Mouse (Mus musculus) gonadal fat pad, adult 2 months (tissue): Measurements from ENCODE around the gene Hhipl1. TPM values are rescaled to one million over a fixed set of nuclear protein-coding genes. Genes with fewer than 3 reads are reported as not detected.

Experiments
- DNase-seq: peaks from one replicate; pipeline ENCODE4 v3.0.0-alpha.2; 2012; ENCODE audit warnings: low read depth
- polyA plus RNA-seq: library from polyadenylated mRNA; depleted of rRNA; stranded (reverse); fragments of >200 nt; gene quantifications from 2 replicates; pipeline ENCODE4 v1.2.3, GENCODE M21; 2012

Gene Hhipl1
- polyA plus RNA-seq, 1 experiment: 2.1 TPM

- DNase-seq: no peak
These were observed 7.2 kb downstream of the Hhipl1 start for GRCm38 (mm10) chr12:108313244-108313772.

DNA sequence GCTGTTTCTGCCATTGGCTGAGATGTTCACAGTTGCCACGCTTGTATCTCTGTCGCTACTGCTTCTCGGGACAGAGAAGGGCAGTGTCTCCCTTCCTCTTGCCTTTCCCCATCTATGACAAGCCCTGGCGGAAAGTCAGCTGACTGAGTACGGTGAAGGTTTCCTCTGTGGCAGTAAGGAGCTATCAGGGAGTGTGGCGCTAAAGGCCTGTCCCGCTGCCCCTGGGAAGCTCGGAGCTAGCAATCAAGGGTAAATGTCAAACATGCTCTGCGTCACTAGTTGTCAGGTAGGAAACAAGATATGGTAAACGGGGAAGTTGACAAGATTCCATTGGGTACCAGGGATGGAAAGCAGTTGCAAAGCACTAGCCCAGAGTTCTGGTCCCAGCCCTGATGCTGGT, 9.7 kb downstream of the Hhipl1 start:
- DNase-seq: no peak

GRCm38 (mm10) chr12:108316655-108317054, 10.6 kb downstream of the Hhipl1 start:
- no peak for DNase-seq

DNA sequence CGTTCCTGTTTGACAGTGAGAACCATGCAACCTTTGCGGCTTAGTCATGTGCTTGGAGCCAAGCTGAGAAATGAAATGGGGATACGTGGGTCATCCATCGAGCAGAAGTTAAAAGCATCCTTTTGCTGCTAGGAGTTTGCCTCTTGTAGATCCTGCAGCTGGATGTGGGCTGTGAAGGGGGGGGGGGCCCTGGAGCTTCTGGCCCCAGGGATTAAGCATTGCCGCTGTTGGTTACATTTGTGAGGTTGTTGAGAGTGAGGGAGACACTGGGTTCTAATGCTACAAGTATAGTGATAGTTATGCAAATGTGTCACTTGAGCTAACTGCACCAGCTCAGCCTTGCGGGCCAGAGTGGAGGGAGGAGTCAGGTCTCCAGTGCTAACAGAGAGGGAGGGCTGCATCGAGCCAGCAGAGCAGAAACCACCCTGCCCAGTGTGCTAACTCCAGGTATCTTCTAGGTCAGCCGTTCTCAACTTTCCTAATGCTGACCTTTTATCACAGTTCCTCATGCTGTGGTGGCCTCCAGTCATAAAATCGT, 11.2 kb downstream of the Hhipl1 start:
- no peak for DNase-seq

DNA sequence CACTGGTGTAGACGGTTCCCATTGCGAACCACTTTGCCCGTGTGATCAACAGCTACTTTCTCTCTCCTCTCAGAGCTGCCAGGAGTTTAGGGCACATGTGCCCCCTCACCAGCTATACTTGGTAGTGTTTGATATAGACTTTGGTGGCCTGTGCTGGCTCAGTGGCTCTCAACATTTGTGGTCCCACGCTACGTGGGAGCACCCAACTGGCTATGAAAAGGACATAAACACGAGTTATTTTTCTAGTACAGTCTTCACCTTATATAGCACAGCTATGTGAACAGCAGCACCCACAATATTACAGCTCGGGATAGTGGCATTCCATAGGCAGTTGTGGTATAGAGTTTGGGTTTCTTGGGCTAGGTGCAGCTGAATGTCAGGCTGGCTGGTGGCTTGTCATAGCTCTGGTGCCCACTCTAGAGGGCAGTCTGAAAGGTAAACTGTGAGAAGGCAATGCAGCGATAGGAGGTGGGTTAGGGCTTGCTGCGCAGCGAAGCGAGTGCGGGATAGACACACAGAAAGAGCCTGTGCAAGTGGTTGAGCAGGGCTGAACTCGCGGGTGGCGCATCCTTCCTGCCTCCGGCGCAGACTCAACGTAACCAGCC, 11.9 kb downstream of the Hhipl1 start:
- no peak for DNase-seq

GRCm38 (mm10) chr12:108318499-108318898, 12.4 kb downstream of the Hhipl1 start:
- no peak for DNase-seq

- no peak for DNase-seq
These were observed 14.0 kb downstream of the Hhipl1 start for GRCm38 (mm10) chr12:108320096-108320495.

DNA sequence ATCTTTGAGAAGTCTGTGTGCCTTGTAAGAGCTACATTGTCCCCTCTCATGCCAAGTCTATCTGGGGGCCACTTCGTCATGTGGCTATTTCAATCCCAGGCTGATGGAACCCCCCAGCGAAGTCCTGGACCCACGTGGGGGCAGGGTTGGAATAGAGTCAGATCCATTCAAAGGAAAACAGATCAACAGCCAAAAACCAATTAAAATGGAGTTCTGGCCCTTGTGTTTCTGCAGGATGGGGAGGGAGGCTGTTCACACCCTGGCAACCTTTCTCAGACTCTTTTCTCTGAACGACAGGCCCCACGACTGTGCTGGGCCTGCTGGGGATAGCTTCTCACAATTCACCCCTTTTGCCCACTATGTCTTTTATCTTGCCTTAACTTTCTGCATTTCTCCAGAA, 20.3 kb downstream of the Hhipl1 start:
- no peak for DNase-seq

DNA sequence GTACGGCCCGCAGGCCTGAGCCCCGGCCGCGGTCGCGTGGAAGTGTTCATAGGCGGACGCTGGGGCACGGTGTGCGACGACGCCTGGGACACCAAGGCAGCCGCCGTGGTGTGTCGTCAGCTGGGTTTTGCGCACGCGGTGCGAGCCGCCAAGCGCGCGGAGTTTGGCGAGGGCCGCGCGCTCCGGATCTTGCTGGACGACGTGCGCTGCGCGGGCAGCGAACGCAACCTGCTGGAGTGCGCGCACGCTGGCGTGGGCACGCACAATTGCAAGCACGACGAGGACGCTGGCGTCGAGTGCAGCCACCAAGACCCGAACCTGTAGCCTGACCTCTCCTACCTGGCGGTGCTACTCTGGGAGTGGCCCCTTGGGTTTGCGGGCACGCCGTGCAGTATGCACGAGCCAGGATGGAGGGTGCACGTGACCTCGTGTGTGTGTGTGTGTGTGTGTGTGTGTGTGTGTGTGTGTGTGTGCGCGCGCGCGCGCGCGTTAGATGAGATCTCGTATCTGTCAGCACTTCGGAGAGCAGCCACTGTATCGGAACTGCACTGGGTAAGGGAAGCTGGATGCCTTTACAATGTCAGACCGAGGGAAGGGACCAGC, 21.9 kb downstream of the Hhipl1 start:
- DNase-seq: no peak

DNA sequence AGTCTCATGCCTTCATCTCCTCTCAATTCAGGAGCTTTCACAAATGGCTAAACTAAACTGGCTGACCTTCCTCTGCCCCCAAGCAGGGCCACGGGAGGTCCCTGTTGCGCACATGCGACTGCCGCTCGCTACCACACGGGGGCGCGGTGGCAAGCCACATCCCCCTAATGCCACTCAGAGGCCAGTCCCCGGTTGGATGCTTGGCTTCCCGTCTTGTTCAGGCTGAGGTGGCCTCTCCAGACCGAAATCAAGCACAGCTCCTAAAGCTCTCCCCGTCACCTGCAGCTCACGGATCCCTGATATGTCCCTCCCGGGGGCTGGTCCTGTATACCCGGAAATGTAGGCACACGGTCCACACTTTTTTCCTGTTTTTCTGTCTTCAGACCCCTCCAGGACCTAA, 27.0 kb downstream of the Hhipl1 start:
- DNase-seq: no peak

DNA sequence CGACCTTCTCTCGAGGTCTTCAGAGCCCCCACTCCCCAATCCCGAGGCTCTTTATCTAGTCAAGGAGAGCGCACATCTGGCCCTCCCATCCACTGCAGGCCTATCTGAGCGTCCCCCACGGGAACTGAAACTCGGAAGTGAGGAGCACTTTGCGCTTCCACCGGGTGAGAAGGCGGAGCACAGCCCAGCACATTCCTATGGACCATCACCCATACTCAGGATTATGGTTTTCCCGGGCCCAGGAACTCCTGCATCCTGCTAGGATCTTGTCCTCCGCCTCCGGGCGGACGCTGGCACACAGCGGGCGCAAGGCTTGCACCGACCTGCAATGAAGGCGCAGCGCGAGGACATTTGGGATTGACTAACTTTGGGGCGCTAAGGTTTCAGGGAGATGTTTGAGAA, 27.4 kb downstream of the Hhipl1 start:
- peak; percentile 65 for DNase-seq

GRCm38 (mm10) chr12:108333895-108334445, 27.9 kb downstream of the Hhipl1 start, which contains the start of gene Cyp46a1:
TSS of gene Cyp46a1 (plus strand) at chr12:108334381.
- DNase-seq: peak; percentile 84

- DNase-seq: no peak
These were observed 28.5 kb downstream of the Hhipl1 start for GRCm38 (mm10) chr12:108334529-108334928.

GRCm38 (mm10) chr12:108338572-108339190, 32.6 kb downstream of the Hhipl1 start:
- DNase-seq: no peak

DNA sequence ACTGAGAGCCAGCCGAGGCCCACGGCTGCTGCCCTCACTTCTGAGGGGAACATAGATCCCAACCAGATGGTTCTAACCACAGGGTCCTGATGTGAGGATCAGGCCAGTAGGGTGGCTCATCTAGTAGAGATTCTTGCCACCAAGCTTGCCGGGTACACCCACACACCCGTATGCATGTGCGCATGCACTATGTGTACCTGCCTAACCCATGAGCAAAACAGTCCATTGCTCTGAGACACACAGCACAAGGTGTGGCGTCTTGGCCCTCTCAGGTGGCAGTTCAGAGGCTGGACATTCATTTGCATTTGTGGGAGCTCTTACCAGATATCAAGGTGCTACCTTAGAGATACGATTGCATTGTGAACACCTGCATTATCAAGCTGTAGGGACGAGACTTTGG, 42.1 kb downstream of the Hhipl1 start:
- no peak for DNase-seq

DNA sequence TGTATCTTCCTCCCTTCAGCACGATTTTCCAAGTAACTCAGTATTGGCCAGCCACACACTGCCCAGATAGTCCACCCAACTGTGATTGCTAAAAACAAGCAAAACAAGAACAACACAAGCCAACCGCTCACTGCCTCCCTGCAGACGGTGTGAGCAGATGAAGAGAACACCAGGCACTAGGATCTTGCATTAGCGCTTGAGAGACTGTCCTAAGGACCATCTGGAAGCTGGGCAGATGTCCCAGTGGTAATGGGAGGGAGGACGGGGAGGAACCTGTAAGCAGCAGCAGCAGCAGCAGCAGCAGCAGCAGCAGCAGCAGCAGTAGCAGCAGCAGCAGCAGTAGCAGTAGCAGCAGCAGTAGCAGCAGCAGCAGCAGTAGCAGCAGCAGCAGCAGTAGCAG, 43.0 kb downstream of the Hhipl1 start:
- no peak for DNase-seq

GRCm38 (mm10) chr12:108350931-108351330, 44.9 kb downstream of the Hhipl1 start:
- no peak for DNase-seq

DNA sequence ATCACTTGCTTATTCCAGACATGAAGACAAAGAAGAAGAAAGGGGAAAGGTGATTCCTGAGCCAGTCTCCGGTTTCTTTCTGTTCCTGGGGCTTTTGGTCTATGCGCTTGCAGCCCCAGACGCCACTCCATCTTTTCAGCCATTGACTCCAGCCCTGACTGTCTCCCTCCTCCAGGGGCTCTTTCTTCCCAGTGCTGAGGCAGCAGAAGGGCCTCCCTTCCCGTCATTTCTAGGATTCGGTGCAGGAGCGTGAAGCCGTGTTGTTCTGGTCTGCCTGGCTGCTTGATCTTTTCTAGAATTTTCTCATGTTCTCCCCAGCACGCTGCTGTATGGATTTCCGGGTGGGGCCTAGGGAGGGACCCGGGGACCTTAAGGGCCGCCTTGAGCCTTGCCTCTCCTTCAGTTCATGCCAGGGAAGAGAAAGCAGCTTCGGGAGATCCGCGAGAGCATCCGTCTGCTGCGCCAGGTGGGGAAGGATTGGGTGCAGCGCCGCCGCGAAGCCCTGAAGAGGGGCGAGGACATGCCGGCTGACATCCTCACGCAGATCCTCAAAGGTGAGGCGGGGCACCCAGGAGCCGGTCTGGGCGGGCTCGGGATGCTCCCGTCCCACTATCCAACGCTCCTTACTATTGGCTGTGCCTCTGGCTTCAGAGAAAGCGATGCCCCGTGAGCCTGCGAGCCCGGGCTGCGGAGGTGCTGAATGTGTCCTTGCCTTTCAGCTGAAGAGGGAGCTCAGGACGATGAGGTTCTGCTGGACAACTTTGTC, 46.5 kb downstream of the Hhipl1 start:
- DNase-seq: no peak

DNA sequence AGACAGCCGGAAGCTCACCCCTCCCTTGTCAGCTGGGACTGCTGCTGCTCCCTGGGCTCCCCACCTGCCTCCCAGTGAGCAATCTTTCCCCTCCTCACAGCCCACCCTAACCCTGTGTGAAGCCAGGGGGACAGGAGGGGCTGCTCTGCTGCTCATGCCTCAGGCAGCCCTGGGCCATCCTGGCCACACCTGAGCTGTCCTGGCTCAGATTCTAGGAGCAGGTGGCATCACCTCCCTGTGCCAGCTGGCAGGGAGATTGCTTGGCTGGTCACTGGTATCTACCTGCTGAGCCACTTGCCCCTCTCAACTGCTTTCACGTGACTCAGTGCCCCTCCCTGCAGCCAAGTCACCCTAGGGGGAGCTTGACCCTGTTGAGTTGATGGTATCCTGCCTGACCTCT, 48.2 kb downstream of the Hhipl1 start:
- DNase-seq: no peak

- peak; percentile 78 for DNase-seq
These were observed 49.2 kb downstream of the Hhipl1 start for GRCm38 (mm10) chr12:108355271-108355670.

DNA sequence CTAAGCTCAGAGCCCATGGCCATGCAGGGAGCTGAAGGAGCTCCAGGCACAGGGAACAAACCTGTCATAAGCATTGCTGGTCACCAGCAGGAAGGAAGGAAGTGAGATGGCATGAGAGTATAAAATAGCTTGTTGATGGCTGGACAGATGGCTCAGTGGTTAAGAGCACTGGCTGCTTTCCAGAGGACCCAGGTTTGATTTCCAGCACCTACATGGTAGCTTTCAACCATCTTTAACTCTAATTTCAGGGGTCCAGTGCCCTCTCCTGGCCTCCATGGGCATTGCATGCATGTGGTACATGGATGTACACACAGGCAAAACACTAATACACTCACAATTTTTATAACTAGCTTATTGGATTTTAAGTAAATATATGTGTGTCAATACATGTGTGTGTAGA, 49.9 kb downstream of the Hhipl1 start:
- DNase-seq: no peak

- DNase-seq: no peak
These were observed 57.7 kb downstream of the Hhipl1 start for GRCm38 (mm10) chr12:108363796-108364195.
